Mouse (Mus musculus) monocyte, adult 2 months (primary cell): Measurements from ENCODE around the gene Gm13030.
"Not testable (repeated sequence)": the region's sequence is repeated elsewhere in the genome, so short reads cannot be mapped to it uniquely, and the experiment has no call there.

Source experiments
- DNase-seq, 2 experiments: peaks; one replicate each; pipeline ENCODE4 v3.0.0; 2022; ENCODE audit warnings: low spot score in 2 of 2, low read depth in 1 of 2

Gene Gm13030

DNA sequence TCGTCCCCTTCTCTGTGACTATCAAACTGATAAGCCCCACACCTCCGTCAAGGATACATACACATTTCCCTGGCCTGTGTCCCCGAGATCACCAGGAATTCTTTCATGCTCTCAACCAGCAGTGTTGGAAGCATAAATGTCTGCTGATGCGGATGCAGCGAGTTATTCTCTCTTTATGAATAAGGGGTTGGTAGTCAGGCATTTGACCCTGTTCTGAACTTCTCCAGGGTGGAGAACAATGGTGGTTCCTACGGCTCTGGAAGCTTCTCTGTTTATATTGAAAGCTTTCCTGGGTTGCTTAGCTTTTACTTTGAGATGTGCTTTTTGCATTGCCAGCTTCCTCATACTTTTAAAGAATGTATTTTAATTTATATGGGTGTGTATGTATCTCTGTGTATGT, at the start of gene Gm13030:
Gene Gm13030 (minus strand): TSS at position 101 of the 400 bp plus-strand sequence.
- no peak for DNase-seq

DNA sequence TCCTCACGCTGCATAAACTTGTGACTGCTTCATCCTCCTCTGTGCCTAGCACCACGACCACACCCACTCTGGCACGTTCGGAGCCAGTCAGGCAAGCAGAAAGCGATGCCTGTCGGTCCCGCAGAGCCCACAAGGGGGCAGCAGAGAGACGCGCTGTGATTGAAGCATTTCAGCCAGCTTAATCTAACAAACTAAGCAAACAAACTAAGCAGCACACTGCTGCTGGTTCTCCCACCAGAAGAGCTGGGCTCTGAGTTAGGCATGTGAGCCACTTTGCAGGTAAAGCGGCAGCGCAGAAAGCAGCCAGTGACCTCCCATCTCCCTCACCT, 48.3 kb upstream of the Gm13030 start:
- DNase-seq: peak; percentile 69 to 86

GRCm38 (mm10) chr4:138921254-138922130, 47.7 kb upstream of the Gm13030 start:
- no peak for DNase-seq

DNA sequence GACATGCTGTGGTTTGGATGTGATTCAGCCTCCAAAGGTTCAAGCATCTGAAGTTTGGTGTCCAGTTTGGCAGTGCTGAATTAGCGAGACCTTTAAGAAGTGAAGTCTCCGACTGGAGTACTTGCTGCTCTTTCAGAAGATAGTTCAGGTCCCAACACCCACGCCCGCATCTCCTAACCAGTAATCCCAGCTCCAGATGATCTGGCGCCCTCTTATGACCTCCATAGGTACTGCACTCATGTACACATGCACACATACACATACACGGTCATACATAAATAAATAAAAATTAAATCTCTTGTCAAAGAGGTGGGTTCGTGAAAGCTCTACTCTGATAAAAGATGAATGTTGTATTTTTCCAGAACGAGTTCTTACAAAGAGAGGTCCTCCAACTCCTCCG, 43.5 kb upstream of the Gm13030 start:
- DNase-seq: no peak

DNA sequence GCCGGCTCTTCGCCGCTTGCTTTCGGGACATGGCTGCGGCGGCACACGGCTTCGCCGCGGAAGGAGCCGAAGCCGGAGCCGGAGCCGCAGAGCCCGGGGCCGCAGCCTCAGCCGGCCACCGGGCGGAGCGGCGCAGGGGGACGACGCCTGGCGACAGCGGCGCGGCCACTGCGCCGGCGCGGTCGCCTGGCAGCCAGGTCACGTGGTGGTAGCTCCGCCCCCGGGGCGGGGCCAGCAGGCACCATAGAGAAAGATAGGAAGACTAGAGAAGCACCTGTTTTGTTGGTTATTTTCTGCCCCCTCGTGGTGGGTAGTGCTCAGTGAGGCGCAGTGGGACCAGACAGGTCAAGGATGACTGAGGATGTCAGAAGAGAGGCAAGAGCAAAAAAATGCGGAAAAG, 40.0 kb upstream of the Gm13030 start, which contains the start of gene Otud3:
Gene Otud3 (minus strand): TSS at position 149 of the 400 bp plus-strand sequence.
- DNase-seq: peak; percentile 85 to 93

GRCm38 (mm10) chr4:138913141-138913787, 39.5 kb upstream of the Gm13030 start:
- DNase-seq: no peak

DNA sequence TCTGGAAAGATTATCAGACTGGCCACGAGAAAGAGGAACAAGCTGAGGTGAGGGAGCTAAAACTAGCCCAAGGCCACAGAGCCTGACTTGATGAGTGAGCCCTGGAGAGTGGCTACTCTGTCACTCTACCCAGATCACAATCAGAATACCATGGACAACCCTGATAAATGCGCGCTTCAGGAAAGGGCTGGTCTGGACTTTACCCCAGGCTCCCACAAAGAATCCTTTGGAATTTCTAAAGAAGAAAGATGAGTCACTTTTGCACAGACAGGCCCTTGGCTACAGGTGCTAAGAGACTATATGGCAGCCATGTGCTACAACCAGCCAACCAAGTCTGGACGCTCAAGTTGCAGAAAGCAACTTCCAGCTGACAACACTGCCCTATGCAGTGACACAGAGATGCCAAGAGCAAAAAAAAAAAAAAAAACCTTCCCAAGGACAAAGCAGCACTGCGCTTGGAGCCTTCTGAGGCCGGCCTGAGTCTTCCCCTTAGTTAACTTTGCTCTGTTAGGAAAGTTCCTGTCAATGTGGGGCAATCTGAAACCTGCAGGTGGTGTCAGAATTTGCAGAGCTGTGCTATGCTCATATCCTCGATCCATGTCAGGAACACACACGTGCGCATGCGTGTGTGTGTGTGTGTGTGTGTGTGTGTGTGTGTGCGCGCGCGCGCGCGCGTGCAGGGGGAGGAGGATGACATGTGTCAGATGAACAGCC, 32.0 kb upstream of the Gm13030 start:
- DNase-seq: no peak

DNA sequence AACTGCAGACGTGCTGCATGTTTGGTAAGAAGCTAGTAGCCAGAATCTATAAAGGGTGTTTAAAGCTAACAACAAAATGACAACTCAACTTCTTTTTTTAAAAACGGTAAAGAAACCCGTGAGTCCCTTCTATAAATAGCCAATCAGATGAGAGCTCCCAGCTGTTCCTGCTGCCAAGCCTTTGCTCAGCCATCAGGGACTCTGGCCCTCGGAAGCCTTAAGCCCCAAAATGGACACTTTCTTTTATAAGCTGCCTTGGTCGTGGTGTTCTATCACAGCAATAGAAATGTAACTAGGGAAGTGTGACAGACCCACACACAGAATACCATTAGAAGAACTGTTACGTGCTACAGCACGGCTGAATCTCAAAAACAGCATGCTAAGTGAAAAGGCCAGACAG, 25.6 kb upstream of the Gm13030 start:
- no peak for DNase-seq

DNA sequence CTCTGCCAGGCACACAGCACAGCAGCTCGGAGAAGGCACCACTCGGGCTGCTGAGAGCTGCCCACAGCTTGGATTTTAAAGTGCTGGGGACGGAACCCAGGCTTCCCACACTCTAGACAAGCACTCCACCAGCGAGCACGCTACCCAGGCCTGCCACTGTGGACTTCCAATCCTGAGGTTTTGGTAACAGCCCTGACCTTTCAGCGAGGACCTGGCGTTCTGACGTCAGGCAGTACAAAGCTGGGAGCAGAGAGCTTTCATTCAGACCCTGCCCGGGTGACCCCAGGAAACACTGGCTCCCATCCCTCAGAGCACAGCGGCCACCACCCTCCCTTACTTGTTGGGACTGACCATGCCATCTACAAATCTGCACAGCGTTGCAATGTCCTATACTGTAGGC, 20.0 kb upstream of the Gm13030 start:
- DNase-seq: not testable (repeated sequence)

- DNase-seq: no peak
These were observed 18.9 kb upstream of the Gm13030 start for GRCm38 (mm10) chr4:138892655-138893054.

DNA sequence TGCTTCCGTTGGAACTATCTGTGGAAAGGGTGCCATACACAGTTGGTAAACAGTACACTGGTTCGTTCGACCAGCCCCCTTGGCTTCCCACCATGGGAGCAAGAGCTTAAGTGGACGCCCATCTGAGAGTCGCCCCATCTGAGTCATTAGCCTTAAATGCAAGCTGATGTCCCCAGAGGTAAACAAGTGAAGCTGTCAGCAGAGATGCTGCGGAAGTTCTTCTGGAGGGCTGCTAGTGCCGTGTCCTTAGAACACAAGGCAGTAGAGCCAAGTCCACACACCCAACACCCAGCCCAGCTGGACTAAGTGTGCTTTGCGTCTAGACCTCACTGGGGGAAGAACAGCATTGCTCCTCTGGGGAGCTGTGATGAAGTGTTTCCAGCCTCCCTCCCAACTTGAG, 15.9 kb upstream of the Gm13030 start:
- no peak for DNase-seq

- DNase-seq: no peak
These were observed 15.4 kb upstream of the Gm13030 start for GRCm38 (mm10) chr4:138889165-138889564.

DNA sequence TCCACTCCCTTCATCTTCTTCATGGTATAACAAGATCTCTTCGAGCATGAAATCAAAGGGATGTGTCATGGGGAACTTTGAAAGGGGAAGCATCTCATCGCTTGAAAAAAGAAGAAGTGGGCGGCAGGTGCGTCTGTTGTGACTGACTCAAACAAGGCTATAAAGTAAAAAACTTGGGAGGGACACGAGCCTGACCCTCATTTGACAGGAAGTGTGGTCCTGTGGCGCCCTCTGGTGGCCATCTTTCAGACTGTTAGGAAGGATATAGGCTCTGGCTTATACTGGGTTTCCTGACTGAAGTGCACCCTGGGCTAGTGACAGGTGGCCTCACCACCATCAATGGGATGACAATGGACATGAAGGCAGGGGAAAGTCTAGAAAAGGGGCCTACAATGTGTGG, 10.5 kb upstream of the Gm13030 start:
- peak; percentile 71 to 79 for DNase-seq

DNA sequence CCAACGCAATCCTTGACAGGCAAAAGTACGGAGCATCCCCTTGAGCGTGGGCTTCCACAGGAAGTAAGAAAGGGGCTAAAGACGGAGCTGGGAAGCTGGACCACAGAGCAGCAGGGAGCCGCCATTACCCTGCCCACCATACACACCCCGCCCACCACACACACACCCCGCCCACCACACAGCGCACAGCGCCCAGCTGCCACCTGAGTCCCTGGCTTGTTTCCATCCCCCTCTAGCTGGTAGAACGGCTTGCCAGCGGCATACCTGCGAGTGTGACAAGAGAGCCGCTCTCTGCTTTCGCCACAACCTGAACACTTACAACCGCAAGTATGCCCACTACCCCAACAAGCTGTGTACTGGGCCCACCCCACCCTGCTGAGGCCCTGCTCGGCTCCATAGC, 8.4 kb upstream of the Gm13030 start:
- no peak for DNase-seq

DNA sequence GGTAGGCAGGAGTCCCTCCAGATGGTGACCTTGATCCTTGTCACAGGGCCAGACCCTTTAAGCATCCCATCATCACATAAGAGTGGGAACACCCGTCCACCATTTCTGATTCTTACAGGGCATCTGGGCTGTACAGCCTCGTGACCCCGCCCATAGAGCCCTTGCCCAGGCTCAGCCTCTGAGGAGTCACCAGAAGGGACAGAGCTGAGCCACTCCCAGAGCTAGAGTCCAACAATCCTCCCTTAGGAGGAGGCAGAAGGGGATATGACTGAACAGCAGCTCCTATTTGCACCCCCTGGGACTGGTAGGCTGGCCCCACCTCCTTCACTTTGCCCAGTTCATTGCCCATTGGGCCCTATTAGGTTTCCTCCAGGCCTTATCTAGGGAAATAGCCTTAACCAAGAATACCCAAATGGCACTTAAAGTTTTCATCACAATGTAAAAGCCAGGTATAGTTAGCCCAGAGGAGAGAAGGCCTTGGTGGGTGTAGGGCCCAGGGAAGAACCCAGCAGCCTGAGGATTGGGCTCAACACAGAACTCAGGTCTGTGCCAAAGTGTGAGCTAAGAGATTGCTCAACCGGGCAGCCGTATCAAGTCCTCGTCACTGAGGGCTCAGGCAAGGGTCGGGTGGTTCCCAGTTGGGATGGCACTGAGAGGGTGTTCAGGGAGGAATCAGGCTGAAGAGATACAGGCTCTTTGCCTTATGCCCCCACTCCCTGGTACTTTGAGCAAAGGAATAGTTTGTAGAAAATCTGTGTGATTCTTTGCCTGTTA, 7.2 kb upstream of the Gm13030 start:
- no peak for DNase-seq

- no peak for DNase-seq
These were observed 6.0 kb upstream of the Gm13030 start for GRCm38 (mm10) chr4:138879808-138880207.

DNA sequence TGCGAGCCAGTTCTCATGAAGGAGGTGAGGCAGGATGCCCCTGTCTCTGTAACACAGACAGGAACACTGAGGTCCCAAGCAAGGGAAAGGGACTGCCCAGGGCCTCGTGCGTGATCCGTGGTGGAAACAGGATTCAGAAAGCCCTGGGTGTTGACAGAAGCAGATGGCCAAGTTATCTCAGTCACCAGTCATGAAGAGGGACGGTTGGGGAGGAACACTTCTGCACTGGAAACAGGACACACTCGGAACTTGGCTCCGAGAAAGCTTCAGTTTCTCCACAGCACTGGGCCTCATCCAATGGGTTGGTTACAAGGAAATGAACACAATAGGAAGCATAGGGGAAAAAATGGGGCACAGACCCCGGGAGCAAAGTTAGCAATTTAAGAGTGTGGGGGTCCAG, 5.0 kb upstream of the Gm13030 start:
- no peak for DNase-seq

GRCm38 (mm10) chr4:138877731-138878130, 4.0 kb upstream of the Gm13030 start, which contains the start of gene Pla2g2e:
Gene Pla2g2e (plus strand): TSS chr4:138877942.
- no peak for DNase-seq

DNA sequence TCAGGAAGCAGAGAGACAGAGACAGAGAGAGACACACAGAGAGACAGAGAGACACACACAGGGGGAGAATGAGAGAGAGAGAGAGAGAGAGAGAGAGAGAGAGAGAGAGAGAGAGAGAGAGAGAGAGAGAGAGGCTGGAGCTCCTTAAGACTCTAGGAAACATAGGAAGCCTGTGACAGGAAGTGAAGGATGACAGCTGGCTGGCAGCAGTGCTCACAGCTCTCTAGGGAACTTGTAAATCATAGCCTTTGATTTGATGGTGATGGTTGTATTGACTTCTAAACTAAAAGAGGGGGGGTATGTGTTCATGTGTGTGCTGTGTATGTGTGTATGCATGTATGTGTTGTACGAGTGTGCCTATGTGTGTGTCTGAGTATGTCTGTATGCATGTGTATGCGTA, 2.2 kb upstream of the Gm13030 start:
- no peak for DNase-seq

GRCm38 (mm10) chr4:138875275-138875674, 1.5 kb upstream of the Gm13030 start:
- DNase-seq: not testable (repeated sequence)

GRCm38 (mm10) chr4:138868666-138869065, 5.1 kb downstream of the Gm13030 start:
- DNase-seq: no peak
